ENCODE assay signal across 11 mouse cellular contexts in the genomic region with DNA sequence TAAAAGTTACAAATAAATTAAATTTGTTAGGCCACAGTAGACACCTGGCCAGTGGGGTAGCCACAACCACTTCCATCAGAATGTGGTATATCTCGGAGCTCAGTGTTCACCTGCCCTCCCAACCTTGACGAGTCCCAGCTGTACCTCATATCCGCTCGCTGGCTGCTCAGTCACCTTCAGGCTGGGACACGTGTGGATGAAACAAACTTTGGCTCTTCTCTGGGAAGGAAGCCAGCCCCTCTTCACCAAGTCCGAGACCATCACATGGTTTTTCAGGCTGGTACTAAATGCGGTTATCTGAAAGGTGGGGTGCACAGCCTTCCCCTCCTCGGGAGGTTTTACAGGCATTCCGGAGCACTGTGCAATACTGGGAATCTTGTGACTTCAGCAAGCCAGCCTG.
DNase-seq lines count a peak whose midpoint lies in the region; TF ChIP-seq lines count a peak whose summit lies in the region.
"Had no signal": no experiment of that assay in that cellular context is flagged by ENCODE, and none has a peak within 500 bp of the region (broad histone marks: within the 10 kb centered on the region; RNA-seq: fewer than 3 reads in every experiment).

No protein-coding gene starts in this region.

- no peak for TF ChIP-seq CTCF in left cerebral cortex, adult 2 months (IDR thresholded peaks at IDR 0.05)

- WGBS in heart, embryonic 10.5 days: 47% methylated on average over 9 of the region's 9 CpGs

- intact Hi-C loops in left cerebral cortex, adult 2 months (cut with DNase I): no loop called here

- no peak overlapping the region for H3K4me3 ChIP-seq in left cerebral cortex, adult 2 months
- peak overlapping the region; percentile 15; the same call in 1 of the 2 replicates for H3K4me3 ChIP-seq in heart, embryonic 10.5 days
- H3K4me3 ChIP-seq: forebrain, embryonic 13.5 days; megakaryocyte, embryonic 14.5 days had no signal

- H3K27ac ChIP-seq in left cerebral cortex, adult 2 months: peak overlapping the region; percentile 53
- H3K27ac ChIP-seq in heart, embryonic 10.5 days: peak overlapping the region; percentile 67
- H3K27ac ChIP-seq: forebrain, embryonic 13.5 days had no signal

- no peaks in the 10 kb centered on the region for H3K27me3 ChIP-seq in heart, embryonic 10.5 days (ENCODE audit: insufficient read depth, poor library complexity, severe bottlenecking)
- H3K27me3 ChIP-seq: forebrain, embryonic 13.5 days had no signal

- no peaks in the 10 kb centered on the region for H3K9me3 ChIP-seq in heart, embryonic 10.5 days
- H3K9me3 ChIP-seq: forebrain, embryonic 13.5 days; megakaryocyte, embryonic 14.5 days had no signal

- no peak for DNase-seq in left cerebral cortex, adult 2 months (ENCODE audit: extremely low spot score in 1 of 2, low spot score in 2 of 2)
- no peak for DNase-seq in left cerebral cortex, adult 11 months (ENCODE audit: low spot score)
- no peak for DNase-seq in heart, embryonic 10.5 days (ENCODE audit: low spot score)
- peak; percentile 71 to 84 for DNase-seq in kidney, adult 8-10 months
- DNase-seq in lung, postnatal 36 days: peak; percentile 4
- no peak for DNase-seq in frontal cortex, postnatal 10 days (ENCODE audit: low spot score in 2 of 2)
- no peak for DNase-seq in thymus, postnatal 36 days
- DNase-seq: gastrocnemius, postnatal 36 days; right cerebral cortex, adult 18-20 months had no signal

- H3K4me1 ChIP-seq in heart, embryonic 10.5 days: peaks cover 13% of the 10 kb centered on the region
- H3K4me1 ChIP-seq: megakaryocyte, embryonic 14.5 days had no signal

- no peaks in the 10 kb centered on the region for H3K36me3 ChIP-seq in heart, embryonic 10.5 days

Comparison
In these comparisons a context has a peak if more than half of its experiments do, and no peak if none do; other contexts are left out.
1. DNase-seq: peak in kidney, adult 8-10 months (2 of 2) and lung, postnatal 36 days (single experiment); none in left cerebral cortex, adult 2 months (0 of 2), left cerebral cortex, adult 11 months (single experiment), heart, embryonic 10.5 days (single experiment), frontal cortex, postnatal 10 days (0 of 2) and thymus, postnatal 36 days (0 of 2).